Mouse (Mus musculus) liver, embryonic 15.5 days (tissue): Measurements from ENCODE around the gene Hic1. TPM values are rescaled to one million over a fixed set of nuclear protein-coding genes. Genes with fewer than 3 reads are reported as not detected.
A peak's percentile ranks its signal among the peaks of the same experiment; 100 is the strongest.

Experiments
- ATAC-seq: fragments of 200-750 bp; cut with Nextera tagmentation; 2 replicates; pipeline ENCODE4 v1.8.0; 2017; ENCODE audit warnings: moderate number of reproducible peaks, mild to moderate bottlenecking, moderate library complexity; ENCODE audit not compliant: insufficient read depth
- H3K27ac ChIP-seq: fragments of 300-500 bp; sonication (generic); replicated peaks from 2 replicates; pipeline ENCODE4 v1.5.1; 2015; ENCODE audit warnings: mild to moderate bottlenecking, inconsistent platforms
- H3K27me3 ChIP-seq: fragments of 300-500 bp; sonication (generic); 2 replicates; pipeline ENCODE4 v1.6.1; 2015; ENCODE audit warnings: mild to moderate bottlenecking, inconsistent platforms
- H3K36me3 ChIP-seq: fragments of 300-500 bp; sonication (generic); replicated peaks from 2 replicates; pipeline ENCODE4 v1.6.1; 2015; ENCODE audit warnings: moderate library complexity, mild to moderate bottlenecking, inconsistent platforms
- H3K4me1 ChIP-seq: fragments of 300-500 bp; sonication (generic); replicated peaks from 2 replicates; pipeline ENCODE4 v1.6.1; 2015; ENCODE audit warnings: inconsistent platforms
- H3K4me2 ChIP-seq: fragments of 300-500 bp; sonication (generic); 2 replicates; pipeline ENCODE4 v1.6.1; 2015; ENCODE audit warnings: moderate library complexity, mild to moderate bottlenecking, inconsistent platforms
- H3K4me3 ChIP-seq: fragments of 300-500 bp; sonication (generic); replicated peaks from 2 replicates; pipeline ENCODE4 v1.5.1; 2015; ENCODE audit warnings: mild to moderate bottlenecking, inconsistent platforms
- H3K9ac ChIP-seq: fragments of 300-500 bp; sonication (generic); 2 replicates; pipeline ENCODE4 v1.6.1; 2015; ENCODE audit warnings: moderate library complexity, mild to moderate bottlenecking, inconsistent platforms
- H3K9me3 ChIP-seq: fragments of 300-500 bp; sonication (generic); replicated peaks from 2 replicates; pipeline ENCODE4 v1.6.1; 2016; ENCODE audit warnings: inconsistent platforms
- WGBS: fragments of 180-500 bp; shearing (Covaris S2); methylation state at CpG from one replicate; pipeline ENCODE4 v1.1.7; 2015; ENCODE audit warnings: mixed read lengths; ENCODE audit not compliant: insufficient replicate concordance; 5-methylcytosine and 5-hydroxymethylcytosine counted together
- polyA plus RNA-seq: library from polyadenylated mRNA; unstranded; fragments of >200 nt; fragmentation: Nextera tagmentation; extraction: Ambion mirVana; gene quantifications from 2 replicates; pipeline ENCODE4 v1.2.1, GENCODE M21; 2015

The Hic1 gene
- polyA plus RNA-seq, 1 experiment from 2014 or later: 1.5 TPM

- H3K4me1 ChIP-seq: peaks cover 30% of the 10 kb centered on the region
- no peak overlapping the region for H3K9ac ChIP-seq
- no peak overlapping the region for H3K27ac ChIP-seq
- no peaks in the 10 kb centered on the region for H3K36me3 ChIP-seq
- H3K27me3 ChIP-seq: peaks cover 33% of the 10 kb centered on the region
- WGBS: 77% methylated on average over 4 of the region's 4 CpGs
- H3K4me2 ChIP-seq: no peak overlapping the region
- no peak for ATAC-seq
- no peak overlapping the region for H3K4me3 ChIP-seq
- no peaks in the 10 kb centered on the region for H3K9me3 ChIP-seq
These were observed 34.6 kb upstream of the Hic1 start for GRCm38 (mm10) chr11:75203926-75204325.

GRCm38 (mm10) chr11:75201721-75202120 lies 32.4 kb upstream of the Hic1 start:
- H3K27me3 ChIP-seq: peaks cover 54% of the 10 kb centered on the region
- no peaks in the 10 kb centered on the region for H3K36me3 ChIP-seq
- H3K4me2 ChIP-seq: no peak overlapping the region
- H3K4me1 ChIP-seq: peaks cover 28% of the 10 kb centered on the region
- H3K4me3 ChIP-seq: no peak overlapping the region
- no peak overlapping the region for H3K27ac ChIP-seq
- ATAC-seq: no peak
- H3K9me3 ChIP-seq: no peaks in the 10 kb centered on the region
- no peak overlapping the region for H3K9ac ChIP-seq
- 52% methylated on average over 8 of the region's 8 CpGs for WGBS

GRCm38 (mm10) chr11:75200935-75201334 lies 31.6 kb upstream of the Hic1 start:
- ATAC-seq: no peak
- Histone ChIP-seq H3K27ac (no peak overlapping the region), H3K9ac (no peak overlapping the region), H3K4me3 (no peak overlapping the region), H3K36me3 (no peaks in the 10 kb centered on the region), H3K4me1 (peaks cover 28% of the 10 kb centered on the region), H3K27me3 (peaks cover 62% of the 10 kb centered on the region), H3K9me3 (no peaks in the 10 kb centered on the region), H3K4me2 (no peak overlapping the region)
- 79% methylated on average over 12 of the region's 12 CpGs for WGBS

GRCm38 (mm10) chr11:75199951-75200350 lies 30.6 kb upstream of the Hic1 start:
- Histone ChIP-seq H3K27me3 (peaks cover 72% of the 10 kb centered on the region), H3K4me1 (peaks cover 31% of the 10 kb centered on the region), H3K4me3 (no peak overlapping the region), H3K9ac (no peak overlapping the region), H3K36me3 (no peaks in the 10 kb centered on the region), H3K27ac (no peak overlapping the region), H3K9me3 (no peaks in the 10 kb centered on the region), H3K4me2 (no peak overlapping the region)
- 61% methylated on average over 5 of the region's 5 CpGs for WGBS
- ATAC-seq: no peak

- Histone ChIP-seq H3K4me3 (no peak overlapping the region), H3K4me2 (no peak overlapping the region), H3K9ac (no peak overlapping the region), H3K9me3 (no peaks in the 10 kb centered on the region), H3K36me3 (no peaks in the 10 kb centered on the region), H3K4me1 (peaks cover 31% of the 10 kb centered on the region), H3K27ac (no peak overlapping the region), H3K27me3 (peaks cover 79% of the 10 kb centered on the region)
- WGBS: 56% methylated on average over 4 of the region's 4 CpGs
- no peak for ATAC-seq
These were observed 29.5 kb upstream of the Hic1 start for GRCm38 (mm10) chr11:75198792-75199191.

- Histone ChIP-seq H3K27ac (no peak overlapping the region), H3K4me3 (no peak overlapping the region), H3K27me3 (peaks cover 87% of the 10 kb centered on the region), H3K9me3 (no peaks in the 10 kb centered on the region), H3K4me1 (peaks cover 40% of the 10 kb centered on the region), H3K36me3 (no peaks in the 10 kb centered on the region), H3K9ac (no peak overlapping the region), H3K4me2 (no peak overlapping the region)
- 29% methylated on average over 7 of the region's 7 CpGs for WGBS
- no peak for ATAC-seq
These were observed 28.6 kb upstream of the Hic1 start for GRCm38 (mm10) chr11:75197956-75198355.

- Histone ChIP-seq H3K4me1 (peaks cover 42% of the 10 kb centered on the region), H3K27me3 (peaks cover 97% of the 10 kb centered on the region), H3K9ac (no peak overlapping the region), H3K36me3 (no peaks in the 10 kb centered on the region), H3K9me3 (no peaks in the 10 kb centered on the region), H3K4me3 (no peak overlapping the region), H3K4me2 (no peak overlapping the region), H3K27ac (no peak overlapping the region)
- no peak for ATAC-seq
- WGBS: 48% methylated on average over 6 of the region's 6 CpGs
These were observed 26.8 kb upstream of the Hic1 start for GRCm38 (mm10) chr11:75196131-75196530.

- no peaks in the 10 kb centered on the region for H3K9me3 ChIP-seq
- peaks cover 92% of the 10 kb centered on the region for H3K27me3 ChIP-seq
- peak overlapping the region; percentile 78 for H3K4me2 ChIP-seq
- no peak overlapping the region for H3K27ac ChIP-seq
- peaks cover 49% of the 10 kb centered on the region for H3K4me1 ChIP-seq
- H3K9ac ChIP-seq: no peak overlapping the region
- no peaks in the 10 kb centered on the region for H3K36me3 ChIP-seq
- H3K4me3 ChIP-seq: peak overlapping the region; percentile 57
- 2% methylated on average over 39 of the region's 39 CpGs for WGBS
- 0 out of 2 replicates have a peak, but pooled peaks have one; percentile 2 for ATAC-seq
These were observed 25.6 kb upstream of the Hic1 start for GRCm38 (mm10) chr11:75194850-75195461.

- peak overlapping the region; percentile 57 for H3K4me3 ChIP-seq
- peak overlapping the region; percentile 78 for H3K4me2 ChIP-seq
- ATAC-seq: no peak
- H3K9me3 ChIP-seq: no peaks in the 10 kb centered on the region
- peaks cover 86% of the 10 kb centered on the region for H3K27me3 ChIP-seq
- no peak overlapping the region for H3K27ac ChIP-seq
- WGBS: 1% methylated on average over 52 of the region's 52 CpGs
- no peak overlapping the region for H3K9ac ChIP-seq
- H3K36me3 ChIP-seq: no peaks in the 10 kb centered on the region
- H3K4me1 ChIP-seq: peaks cover 56% of the 10 kb centered on the region
These were observed 25.0 kb upstream of the Hic1 start for GRCm38 (mm10) chr11:75194121-75194849.

- peak within 1 kb of the TSS; percentile 57 for H3K4me3 ChIP-seq
- 1% methylated on average over 82 of the region's 84 CpGs for WGBS
- ATAC-seq: no peak
- H3K9me3 ChIP-seq: no peaks in the 10 kb centered on the region
- H3K27me3 ChIP-seq: peaks cover 79% of the 10 kb centered on the region
- H3K4me2 ChIP-seq: peak within 1 kb of the TSS; percentile 78
- no peak within 1 kb of the TSS for H3K9ac ChIP-seq
- H3K27ac ChIP-seq: no peak within 1 kb of the TSS
- H3K4me1 ChIP-seq: peaks cover 62% of the 10 kb centered on the region
- no peaks in the 10 kb centered on the region for H3K36me3 ChIP-seq
These were observed 24.1 kb upstream of the Hic1 start, which contains the start of gene Rtn4rl1 for GRCm38 (mm10) chr11:75193256-75194071. Rtn4rl1 (plus strand) TSS chr11:75193783.
